Mouse (Mus musculus) forebrain, embryonic 12.5 days (tissue): ENCODE results near the gene A3galt2. TPM values are rescaled to one million over a fixed set of nuclear protein-coding genes. Genes with fewer than 3 reads are reported as not detected.

ENCODE experiments used
- ATAC-seq: fragments of 200-750 bp; cut with Nextera tagmentation; 2 replicates; pipeline ENCODE4 v1.8.0; 2017; ENCODE audit warnings: moderate TSS enrichment; ENCODE audit not compliant: low FRiP score
- H3K27ac ChIP-seq: fragments of 300-500 bp; sonication (generic); 2 replicates; pipeline ENCODE4 v1.5.1; 2016; ENCODE audit warnings: mild to moderate bottlenecking
- H3K27me3 ChIP-seq: fragments of 300-500 bp; sonication (generic); 2 replicates; pipeline ENCODE4 v1.6.1; 2016; ENCODE audit warnings: mild to moderate bottlenecking
- H3K36me3 ChIP-seq: fragments of 300-500 bp; sonication (generic); replicated peaks from 2 replicates; pipeline ENCODE4 v1.6.1; 2016; ENCODE audit warnings: mild to moderate bottlenecking
- H3K4me1 ChIP-seq: fragments of 300-500 bp; sonication (generic); 2 replicates; pipeline ENCODE4 v1.6.1; 2016
- H3K4me2 ChIP-seq: fragments of 300-500 bp; sonication (generic); 2 replicates; pipeline ENCODE4 v1.6.1; 2016; ENCODE audit warnings: mild to moderate bottlenecking, moderate library complexity
- H3K4me3 ChIP-seq: fragments of 300-500 bp; sonication (generic); replicated peaks from 2 replicates; pipeline ENCODE4 v1.5.1; 2016; ENCODE audit warnings: mild to moderate bottlenecking
- H3K9ac ChIP-seq: fragments of 300-500 bp; sonication (generic); 2 replicates; pipeline ENCODE4 v1.6.1; 2016; ENCODE audit warnings: mild to moderate bottlenecking
- H3K9me3 ChIP-seq: fragments of 300-500 bp; sonication (generic); 2 replicates; pipeline ENCODE4 v1.6.1; 2016
- WGBS: fragments of 180-500 bp; shearing (Covaris S2); methylation state at CpG from one replicate; pipeline ENCODE4 v1.1.7; 2016; 5-methylcytosine and 5-hydroxymethylcytosine counted together
- polyA plus RNA-seq: library from polyadenylated mRNA; unstranded; fragments of >200 nt; fragmentation: Nextera tagmentation; extraction: Ambion mirVana; gene quantifications from 2 replicates; pipeline ENCODE4 v1.2.1, GENCODE M21; 2016

The A3galt2 gene
- polyA plus RNA-seq, 1 experiment from 2014 or later, result 0.57 TPM

DNA sequence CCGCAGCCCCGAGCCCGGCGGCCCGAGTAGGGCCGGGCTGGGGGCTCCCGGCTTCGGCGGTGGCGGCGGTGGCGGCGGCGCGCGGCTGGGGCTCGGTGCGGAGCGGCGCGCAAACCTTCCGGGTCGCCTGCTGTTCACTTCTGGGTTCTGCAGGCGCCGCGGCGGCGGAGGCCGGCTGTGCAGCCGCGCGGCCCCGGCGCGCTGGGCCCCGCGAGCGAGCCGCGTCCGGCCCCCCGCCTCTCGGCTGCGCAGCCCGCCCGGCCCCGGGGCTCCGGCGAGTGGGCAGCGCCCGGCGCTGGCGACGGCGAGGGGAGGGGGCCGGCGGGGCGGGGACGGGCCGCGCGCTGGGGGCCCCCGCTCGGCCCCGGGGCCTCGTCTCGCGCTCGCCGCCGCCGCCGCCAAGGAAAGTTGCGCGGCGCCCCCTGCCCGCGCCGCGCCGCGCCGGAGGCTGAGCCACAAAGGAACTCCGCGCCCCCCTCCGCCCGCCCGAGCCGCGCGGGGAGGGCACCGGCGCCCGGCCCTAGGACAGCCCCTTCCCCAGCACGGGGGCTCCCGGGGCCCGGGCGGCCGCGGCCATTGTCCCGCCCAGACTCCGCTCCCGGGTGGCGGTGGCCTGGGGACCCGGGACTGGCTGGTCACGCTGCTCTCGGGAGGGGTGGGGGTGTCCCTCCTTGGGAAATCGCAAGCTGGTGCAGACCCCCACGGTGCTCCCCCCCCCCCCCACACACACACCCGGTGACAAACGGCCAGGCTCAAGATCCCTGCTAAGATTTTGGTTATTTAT lies 51.1 kb downstream of the A3galt2 start, which contains the start of gene Zfp362:
Zfp362 (minus strand) TSS at position 3 of the 784 bp plus-strand sequence.
- peaks cover 48% of the 10 kb centered on the region for H3K4me1 ChIP-seq
- H3K36me3 ChIP-seq, result peaks cover 4% of the 10 kb centered on the region; the same call in 1 of the 2 replicates
- H3K4me2 ChIP-seq, result peak within 1 kb of the TSS; percentile 97
- no peaks in the 10 kb centered on the region for H3K9me3 ChIP-seq
- peak within 1 kb of the TSS; percentile 99 for H3K9ac ChIP-seq
- 0% methylated on average over 48 of the region's 111 CpGs for WGBS
- peak within 1 kb of the TSS; percentile 87 for H3K4me3 ChIP-seq
- H3K27ac ChIP-seq, result peak within 1 kb of the TSS; percentile 99
- H3K27me3 ChIP-seq, result no peaks in the 10 kb centered on the region
- peak; percentile 71 for ATAC-seq

DNA sequence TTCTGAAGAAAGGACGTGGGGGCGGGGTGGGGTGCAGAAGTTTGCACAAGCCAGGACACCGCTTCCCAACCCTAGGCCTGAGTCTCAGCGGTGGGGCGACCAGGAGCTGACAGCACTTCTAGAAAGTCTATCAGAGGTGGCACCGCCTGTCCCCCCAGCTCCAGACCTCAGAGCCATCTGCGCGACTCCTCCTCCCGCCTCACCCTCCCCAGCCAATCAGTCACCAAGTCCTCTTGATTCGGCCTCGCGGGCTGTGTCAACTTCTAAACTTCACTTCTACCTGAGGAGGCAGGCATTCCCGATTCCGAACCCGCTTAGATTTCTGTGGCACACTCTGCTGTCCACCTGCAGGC lies 51.6 kb downstream of the A3galt2 start:
- Histone ChIP-seq H3K27ac (peak overlapping the region; percentile 99), H3K4me3 (peak overlapping the region; percentile 87), H3K4me2 (peak overlapping the region; percentile 97), H3K9ac (peak overlapping the region; percentile 99), H3K4me1 (peaks cover 45% of the 10 kb centered on the region), H3K9me3 (no peaks in the 10 kb centered on the region), H3K27me3 (no peaks in the 10 kb centered on the region), H3K36me3 (no peaks in the 10 kb centered on the region)
- WGBS, result under 1% methylated on average over 15 of the region's 15 CpGs
- ATAC-seq, result peak; percentile 65

DNA sequence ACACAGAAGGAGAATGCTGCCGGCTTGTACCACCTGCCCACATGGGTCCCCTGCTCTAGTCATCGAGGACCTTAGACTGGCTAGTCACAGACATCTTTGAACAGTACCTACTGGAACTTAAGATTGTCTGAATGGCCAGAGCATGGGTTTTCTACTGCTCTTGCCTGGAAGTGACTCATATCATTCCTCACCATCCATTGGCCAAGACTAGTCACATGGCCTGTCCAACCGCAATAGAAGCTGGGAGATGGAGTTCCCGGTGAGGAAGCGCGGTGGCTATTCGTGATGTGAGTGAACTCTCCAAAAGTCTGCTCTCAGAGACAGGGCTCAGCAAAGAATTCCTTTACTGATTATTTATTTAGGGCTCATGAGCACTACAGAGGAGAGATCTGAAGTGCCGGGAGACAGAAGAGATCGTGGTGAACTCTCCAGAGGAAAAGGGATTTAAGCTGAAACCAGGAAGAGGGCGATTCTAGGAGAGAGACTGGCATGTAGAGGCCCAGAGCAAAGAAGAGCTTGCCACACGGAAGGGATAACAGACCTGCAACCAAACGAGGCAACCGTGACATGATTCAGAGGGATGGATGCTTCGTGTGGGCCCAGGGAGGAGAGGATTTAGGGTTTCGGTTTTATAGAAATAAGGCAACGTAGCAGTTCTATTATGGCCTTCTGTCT lies 56.4 kb downstream of the A3galt2 start:
- Histone ChIP-seq H3K4me3 (peak overlapping the region; percentile 46), H3K4me1 (peaks cover 20% of the 10 kb centered on the region), H3K27ac (no peak overlapping the region), H3K9me3 (no peaks in the 10 kb centered on the region), H3K27me3 (no peaks in the 10 kb centered on the region), H3K4me2 (peak overlapping the region; percentile 66), H3K36me3 (no peaks in the 10 kb centered on the region), H3K9ac (peak overlapping the region; percentile 66)
- peak; percentile 92 for ATAC-seq
- WGBS, result 16% methylated on average over 16 of the region's 16 CpGs

DNA sequence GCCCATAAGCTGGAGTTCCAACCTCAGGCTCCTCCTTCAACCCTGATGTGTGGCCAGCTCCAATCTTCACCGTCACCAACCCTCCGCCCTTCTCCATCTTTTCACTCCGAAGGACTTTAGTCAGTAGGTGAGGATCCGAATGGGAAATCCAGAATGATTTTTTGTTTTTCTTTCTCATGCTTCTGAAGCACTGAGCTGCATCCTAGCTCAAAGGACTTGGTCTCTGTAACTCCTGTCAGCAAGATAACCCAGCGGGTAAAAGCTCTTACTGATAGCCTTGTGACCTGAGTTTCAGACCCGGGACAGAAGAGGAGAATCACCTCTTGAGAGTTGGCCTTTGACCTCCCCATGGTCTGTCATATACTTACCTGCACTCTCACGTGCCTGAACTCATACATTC lies 61.8 kb downstream of the A3galt2 start:
- ATAC-seq, result no peak
- Histone ChIP-seq H3K9me3 (no peaks in the 10 kb centered on the region), H3K4me3 (no peak overlapping the region), H3K36me3 (no peaks in the 10 kb centered on the region), H3K27me3 (no peaks in the 10 kb centered on the region), H3K4me2 (no peak overlapping the region), H3K9ac (no peak overlapping the region), H3K4me1 (peaks cover 4% of the 10 kb centered on the region), H3K27ac (no peak overlapping the region)
- 71% methylated on average over 7 of the region's 7 CpGs for WGBS

Other genes with a start within 250 kb of the A3galt2 start
- gene Zscan20, start 145.3 kb upstream of the A3galt2 start, polyA plus RNA-seq, result 7.4 and 8.3 TPM in 2 replicates
- gene Tlr12, start 136.7 kb upstream of the A3galt2 start, polyA plus RNA-seq, result 0.79 and 1.6 TPM in 2 replicates
- gene Phc2, start 100.7 kb upstream of the A3galt2 start, polyA plus RNA-seq, result 56.1 and 148 TPM in 2 replicates
- 41.9 and 43.7 TPM in 2 replicates for gene Zfp362, start 50.7 kb downstream of the A3galt2 start, polyA plus RNA-seq
- 12.5 and 12.6 TPM in 2 replicates for gene Trim62, start 128.2 kb downstream of the A3galt2 start, polyA plus RNA-seq
- gene Azin2, start 207.1 kb downstream of the A3galt2 start, polyA plus RNA-seq, result 12.0 and 15.0 TPM in 2 replicates
- gene Ak2, start 236.6 kb downstream of the A3galt2 start, polyA plus RNA-seq, result 162 and 173 TPM in 2 replicates